Mouse (Mus musculus): Measurements from ENCODE around the gene Tyrobp. TPM values are rescaled to one million over a fixed set of nuclear protein-coding genes. Genes with fewer than 3 reads are reported as not detected.

The Tyrobp gene
- polyA plus RNA-seq, 1 experiment from 2014 or later = 32.2 TPM

Other genes starting within 250 kb of the Tyrobp start
- gene Zfp146, start 244.0 kb upstream of the Tyrobp start, polyA plus RNA-seq (2015; fragmentation: Nextera tagmentation; extraction: Ambion mirVana) = 7.2 and 7.3 TPM in 2 replicates
- 506 and 580 TPM in 2 replicates for gene Cox7a1, start 229.6 kb upstream of the Tyrobp start, polyA plus RNA-seq (2015; fragmentation: Nextera tagmentation; extraction: Ambion mirVana)
- gene Capns1, start 214.9 kb upstream of the Tyrobp start, polyA plus RNA-seq (2015; fragmentation: Nextera tagmentation; extraction: Ambion mirVana) = 85.4 and 87.7 TPM in 2 replicates
- gene Polr2i, start 181.8 kb upstream of the Tyrobp start, polyA plus RNA-seq (2015; fragmentation: Nextera tagmentation; extraction: Ambion mirVana) = 112 TPM in 2 replicates
- gene Tbcb, start 181.5 kb upstream of the Tyrobp start, polyA plus RNA-seq (2015; fragmentation: Nextera tagmentation; extraction: Ambion mirVana) = 134 and 154 TPM in 2 replicates
- gene Ovol3, start 178.0 kb upstream of the Tyrobp start, polyA plus RNA-seq (2015; fragmentation: Nextera tagmentation; extraction: Ambion mirVana) = 0.20 TPM in 1 of 2 replicates, not detected in the other
- gene Thap8, start 133.7 kb upstream of the Tyrobp start, polyA plus RNA-seq (2015; fragmentation: Nextera tagmentation; extraction: Ambion mirVana) = 0.29 and 0.47 TPM in 2 replicates
- 6.9 and 8.1 TPM in 2 replicates for gene Wdr62, start 133.3 kb upstream of the Tyrobp start, polyA plus RNA-seq (2015; fragmentation: Nextera tagmentation; extraction: Ambion mirVana)
- 7.0 and 8.0 TPM in 2 replicates for gene Clip3, start 122.0 kb upstream of the Tyrobp start, polyA plus RNA-seq (2015; fragmentation: Nextera tagmentation; extraction: Ambion mirVana)
- gene Alkbh6, start 105.0 kb upstream of the Tyrobp start, polyA plus RNA-seq (2015; fragmentation: Nextera tagmentation; extraction: Ambion mirVana) = 62.0 and 67.1 TPM in 2 replicates
- gene Syne4, start 99.0 kb upstream of the Tyrobp start, polyA plus RNA-seq (2015; fragmentation: Nextera tagmentation; extraction: Ambion mirVana) = 9.2 and 10.0 TPM in 2 replicates
- 3.6 and 7.3 TPM in 2 replicates for gene E130208F15Rik, start 92.0 kb upstream of the Tyrobp start, polyA plus RNA-seq (2015; fragmentation: Nextera tagmentation; extraction: Ambion mirVana)
- gene Sdhaf1, start 89.9 kb upstream of the Tyrobp start, polyA plus RNA-seq (2015; fragmentation: Nextera tagmentation; extraction: Ambion mirVana) = 12.0 and 17.0 TPM in 2 replicates
- gene Lrfn3, start 51.0 kb upstream of the Tyrobp start, polyA plus RNA-seq (2015; fragmentation: Nextera tagmentation; extraction: Ambion mirVana) = 1.2 and 1.4 TPM in 2 replicates
- 2.2 and 4.6 TPM in 2 replicates for gene Hcst, start 6.1 kb downstream of the Tyrobp start, polyA plus RNA-seq (2015; fragmentation: Nextera tagmentation; extraction: Ambion mirVana)
- 1.7 and 1.8 TPM in 2 replicates for gene Nfkbid, start 8.0 kb downstream of the Tyrobp start, polyA plus RNA-seq (2015; fragmentation: Nextera tagmentation; extraction: Ambion mirVana)
- gene Aplp1, start 31.8 kb downstream of the Tyrobp start, polyA plus RNA-seq (2015; fragmentation: Nextera tagmentation; extraction: Ambion mirVana) = 11.1 and 13.5 TPM in 2 replicates
- gene Kirrel2, start 43.9 kb downstream of the Tyrobp start, polyA plus RNA-seq (2015; fragmentation: Nextera tagmentation; extraction: Ambion mirVana) = 0.15 and 0.20 TPM in 2 replicates
- gene Nphs1, start 44.6 kb downstream of the Tyrobp start, polyA plus RNA-seq (2015; fragmentation: Nextera tagmentation; extraction: Ambion mirVana) = 0.19 TPM in 1 of 2 replicates, not detected in the other
- gene Prodh2, start 79.9 kb downstream of the Tyrobp start, polyA plus RNA-seq (2015; fragmentation: Nextera tagmentation; extraction: Ambion mirVana) = 0.09 TPM in 1 of 2 replicates, not detected in the other
- 7.3 and 8.2 TPM in 2 replicates for gene Arhgap33, start 121.3 kb downstream of the Tyrobp start, polyA plus RNA-seq (2015; fragmentation: Nextera tagmentation; extraction: Ambion mirVana)
- 204 and 205 TPM in 2 replicates for gene Hspb6, start 138.4 kb downstream of the Tyrobp start, polyA plus RNA-seq (2015; fragmentation: Nextera tagmentation; extraction: Ambion mirVana)
- 6.6 and 8.4 TPM in 2 replicates for gene Proser3, start 138.5 kb downstream of the Tyrobp start, polyA plus RNA-seq (2015; fragmentation: Nextera tagmentation; extraction: Ambion mirVana)
- 33.6 and 40.1 TPM in 2 replicates for gene Lin37, start 146.1 kb downstream of the Tyrobp start, polyA plus RNA-seq (2015; fragmentation: Nextera tagmentation; extraction: Ambion mirVana)
- gene U2af1l4, start 149.5 kb downstream of the Tyrobp start, polyA plus RNA-seq (2015; fragmentation: Nextera tagmentation; extraction: Ambion mirVana) = 102 and 104 TPM in 2 replicates
- 11.4 and 12.0 TPM in 2 replicates for gene Gm49396, start 149.6 kb downstream of the Tyrobp start, polyA plus RNA-seq (2015; fragmentation: Nextera tagmentation; extraction: Ambion mirVana)
- gene Psenen, start 149.9 kb downstream of the Tyrobp start, polyA plus RNA-seq (2015; fragmentation: Nextera tagmentation; extraction: Ambion mirVana) = 111 and 123 TPM in 2 replicates
- gene Igflr1, start 151.7 kb downstream of the Tyrobp start, polyA plus RNA-seq (2015; fragmentation: Nextera tagmentation; extraction: Ambion mirVana) = 3.9 and 5.3 TPM in 2 replicates
- 4.2 TPM in 2 replicates for gene Kmt2b, start 175.0 kb downstream of the Tyrobp start, polyA plus RNA-seq (2015; fragmentation: Nextera tagmentation; extraction: Ambion mirVana)
- 0.24 and 0.51 TPM in 2 replicates for gene Zbtb32, start 185.1 kb downstream of the Tyrobp start, polyA plus RNA-seq (2015; fragmentation: Nextera tagmentation; extraction: Ambion mirVana)
- 0.47 and 0.49 TPM in 2 replicates for gene Upk1a, start 199.1 kb downstream of the Tyrobp start, polyA plus RNA-seq (2015; fragmentation: Nextera tagmentation; extraction: Ambion mirVana)
- gene Cox6b1, start 212.4 kb downstream of the Tyrobp start, polyA plus RNA-seq (2015; fragmentation: Nextera tagmentation; extraction: Ambion mirVana) = 1,996 and 2,229 TPM in 2 replicates
- not detected in 2 replicates for gene Etv2, start 222.1 kb downstream of the Tyrobp start, polyA plus RNA-seq (2015; fragmentation: Nextera tagmentation; extraction: Ambion mirVana)
- gene Rbm42, start 236.6 kb downstream of the Tyrobp start, polyA plus RNA-seq (2015; fragmentation: Nextera tagmentation; extraction: Ambion mirVana) = 84.5 and 85.8 TPM in 2 replicates

All from heart, embryonic 16.5 days (tissue).